Mouse (Mus musculus) adrenal gland, postnatal 14 days (tissue): ENCODE measurements at regions not wholly inside any gene's neighbourhood (a gene's known extent, or its start where the extent isn't known, plus 50 kb on each side); places are given as distances from the start of the nearest gene placed in this dataset.

Experiments used
- DNase-seq: peaks from one replicate; pipeline ENCODE4 v3.0.0; 2021; ENCODE audit warnings: mixed read lengths

DNA sequence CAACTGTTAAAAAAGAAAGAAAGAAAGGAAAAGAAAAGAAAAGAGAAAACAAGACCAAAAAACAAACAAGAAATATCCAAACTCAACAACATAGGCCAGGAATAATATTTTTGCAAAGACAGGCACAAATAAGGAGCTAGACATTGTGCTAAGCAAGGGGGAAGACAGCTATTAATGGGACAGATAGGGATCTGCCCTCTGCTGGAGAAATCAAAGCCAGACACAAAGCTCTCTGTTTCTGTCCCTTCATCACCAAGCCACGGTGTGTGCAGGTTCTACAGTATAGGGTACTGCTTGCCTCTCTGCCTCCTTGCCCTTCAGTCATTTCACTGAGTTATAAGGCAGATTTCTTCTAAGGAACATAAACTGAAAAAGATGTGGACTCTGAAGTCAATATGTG is 57.8 kb upstream of the Chchd3 start:
- DNase-seq = no peak

DNA sequence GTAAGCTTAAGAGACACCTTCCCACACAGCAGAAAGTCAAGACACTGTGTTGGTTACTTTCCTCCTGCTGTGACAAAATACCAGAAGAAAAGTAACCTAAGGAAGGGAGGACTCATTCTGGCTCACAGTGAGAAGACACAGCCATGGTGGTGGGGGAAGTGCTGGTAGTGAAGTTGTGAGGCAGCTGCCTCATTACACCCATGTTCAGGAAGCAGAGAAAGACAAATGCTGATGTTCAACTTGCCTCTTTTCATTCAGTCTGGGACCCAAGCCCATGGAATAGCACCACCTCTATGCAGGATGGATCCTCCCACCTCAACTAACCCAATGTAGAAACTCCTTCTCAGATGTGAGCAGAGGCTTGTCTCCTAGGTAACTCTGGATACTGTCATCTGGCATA is 60.5 kb upstream of the Chchd3 start:
- no peak for DNase-seq

DNA sequence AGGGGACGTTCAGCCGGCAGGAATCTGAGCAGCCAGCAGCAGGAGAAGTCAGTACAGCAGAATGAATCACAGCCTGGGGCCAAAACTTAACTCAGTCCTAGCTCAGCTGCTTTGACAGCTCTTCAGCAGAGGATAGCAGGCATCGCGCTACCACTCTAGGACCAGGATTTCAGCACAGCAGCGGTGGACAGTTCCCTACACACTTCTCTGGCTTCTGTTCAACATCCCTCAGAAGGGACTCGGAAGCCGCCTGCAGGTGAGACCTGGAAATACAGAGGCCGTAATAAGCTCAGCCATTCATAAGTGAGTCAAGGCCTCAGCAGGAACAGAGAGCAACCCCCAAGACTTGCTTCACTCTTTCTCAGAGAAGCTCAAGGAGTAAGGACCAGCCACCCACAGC is 66.5 kb upstream of the Chchd3 start:
- DNase-seq = peak; percentile 87

DNA sequence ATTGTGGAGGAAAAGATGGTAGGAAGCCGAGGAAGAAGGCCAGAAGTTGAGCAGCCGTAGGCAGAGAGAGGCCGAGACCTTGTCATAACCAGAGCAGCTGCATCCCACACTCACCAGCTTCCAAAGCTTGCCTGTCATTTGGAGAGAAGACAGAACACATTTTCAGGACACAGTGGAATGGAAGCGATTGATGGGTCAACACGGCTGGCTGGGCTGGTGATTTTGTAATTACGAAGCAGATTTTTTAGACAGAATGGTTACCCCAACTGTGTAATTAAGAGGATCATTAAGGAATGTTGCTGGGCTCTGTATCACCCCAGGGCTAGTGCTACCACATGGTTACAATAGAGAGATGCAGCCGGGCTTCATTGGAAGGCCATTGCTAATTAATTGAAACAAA is 76.8 kb upstream of the Chchd3 start:
- no peak for DNase-seq

DNA sequence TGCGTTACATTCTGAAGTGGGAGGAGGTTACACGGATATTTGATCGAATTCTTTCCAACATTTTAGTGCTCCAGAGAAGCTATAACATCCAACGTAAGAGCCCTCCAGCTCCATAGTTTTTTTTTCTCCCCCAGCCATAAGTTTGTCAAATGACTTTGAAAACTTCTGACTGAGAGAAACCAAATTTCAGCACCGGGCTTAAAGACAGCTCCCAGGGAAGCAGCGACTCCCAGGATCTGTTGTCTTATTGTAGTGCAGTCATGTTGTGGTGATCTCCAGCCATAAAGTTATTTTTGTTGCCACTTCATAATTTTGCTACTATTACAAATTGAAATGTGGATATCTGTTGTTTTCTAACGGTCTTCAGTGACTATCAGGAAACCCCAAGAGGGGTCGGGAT is 77.8 kb upstream of the Chchd3 start:
- DNase-seq = peak; percentile 53

DNA sequence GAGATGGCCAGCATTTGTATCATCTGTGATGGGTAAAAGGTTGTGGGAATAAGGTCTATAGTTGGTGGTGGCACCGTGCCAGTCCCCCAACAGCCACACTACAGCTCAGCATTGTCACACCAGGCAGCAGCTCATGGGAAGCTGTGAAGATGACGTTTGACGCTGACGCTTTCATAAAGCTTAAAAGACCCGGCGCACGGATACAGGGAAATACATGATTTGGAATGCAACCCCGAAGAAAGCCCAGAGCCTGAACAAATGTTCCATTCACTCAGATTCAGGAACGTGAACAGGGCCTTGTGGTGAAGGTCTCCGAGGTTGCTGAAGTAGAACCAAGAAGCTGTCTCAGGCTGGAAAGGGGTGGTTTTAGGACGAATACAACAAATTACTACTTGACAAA is 82.4 kb upstream of the Exoc4 start:
- no peak for DNase-seq

DNA sequence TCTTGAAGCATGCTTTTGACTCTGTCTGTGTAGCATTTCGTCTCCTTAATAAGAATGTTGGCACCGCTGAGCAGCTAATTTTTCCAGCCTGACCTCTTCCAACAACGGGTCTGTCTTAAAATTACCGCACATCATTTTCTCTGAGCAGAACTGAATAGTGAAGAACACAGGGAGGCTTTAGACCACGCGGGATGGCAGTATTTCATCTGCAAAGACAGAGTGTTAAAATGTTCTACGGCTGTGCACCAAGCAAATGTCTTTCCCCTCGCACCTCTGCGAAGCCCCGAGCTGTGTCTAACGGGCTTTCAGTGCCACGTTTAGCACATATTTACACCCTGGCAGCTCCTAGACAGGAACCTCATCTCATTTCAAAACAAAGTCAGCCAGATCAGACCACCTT is 75.3 kb upstream of the Exoc4 start:
- no peak for DNase-seq

DNA sequence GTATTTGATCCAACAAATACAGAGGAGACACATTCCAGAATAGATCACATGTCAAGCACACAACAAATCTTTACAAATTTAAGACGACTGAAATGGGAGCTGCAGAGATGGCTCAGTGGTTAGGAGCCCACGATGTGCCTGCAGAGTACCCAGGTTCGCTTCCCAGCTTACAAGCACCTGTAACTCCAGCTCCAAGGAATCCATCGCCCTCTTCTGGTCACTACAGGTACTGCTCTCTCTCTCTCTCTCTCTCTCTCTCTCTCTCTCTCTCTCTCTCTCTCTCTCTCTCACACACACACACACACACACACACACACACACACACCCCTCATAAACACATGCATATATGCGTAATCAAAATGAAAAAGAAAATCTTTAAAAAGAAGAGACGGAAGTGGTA is 74.3 kb upstream of the Exoc4 start:
- DNase-seq = no peak

DNA sequence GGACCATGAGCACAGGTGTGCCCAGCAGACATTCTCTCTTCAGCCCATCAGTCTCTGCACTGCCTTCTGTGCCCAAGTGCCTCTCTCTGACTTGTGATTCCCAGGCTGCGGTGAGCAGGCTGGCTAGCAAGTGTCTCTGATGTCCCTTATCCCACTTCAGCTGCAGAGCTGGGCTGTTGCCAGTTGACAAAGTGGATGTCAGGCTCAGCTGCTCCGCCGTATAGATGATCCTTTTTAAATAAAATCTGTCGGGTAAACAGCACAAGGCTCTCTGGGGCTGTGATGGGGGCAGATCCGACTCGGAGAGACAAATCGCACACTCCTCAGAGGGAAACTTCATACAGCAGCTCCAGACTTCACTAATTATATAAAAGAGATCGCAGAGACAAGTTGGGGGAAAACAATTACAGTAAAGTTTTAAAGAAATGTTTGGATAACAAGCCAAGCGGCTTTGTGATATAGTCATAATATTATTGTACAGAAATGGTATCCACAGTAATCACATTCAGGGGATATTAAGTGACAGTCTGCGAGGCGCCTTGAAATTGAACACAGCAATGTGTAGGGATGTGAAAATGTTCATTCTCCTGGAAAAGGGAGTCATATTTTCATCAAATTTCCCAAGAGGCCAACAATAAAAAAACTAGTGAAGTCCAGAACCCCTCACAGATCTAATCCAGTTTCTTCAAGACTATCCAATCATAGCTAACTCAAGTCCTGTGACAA is 59.2 kb upstream of the Exoc4 start:
- no peak for DNase-seq

DNA sequence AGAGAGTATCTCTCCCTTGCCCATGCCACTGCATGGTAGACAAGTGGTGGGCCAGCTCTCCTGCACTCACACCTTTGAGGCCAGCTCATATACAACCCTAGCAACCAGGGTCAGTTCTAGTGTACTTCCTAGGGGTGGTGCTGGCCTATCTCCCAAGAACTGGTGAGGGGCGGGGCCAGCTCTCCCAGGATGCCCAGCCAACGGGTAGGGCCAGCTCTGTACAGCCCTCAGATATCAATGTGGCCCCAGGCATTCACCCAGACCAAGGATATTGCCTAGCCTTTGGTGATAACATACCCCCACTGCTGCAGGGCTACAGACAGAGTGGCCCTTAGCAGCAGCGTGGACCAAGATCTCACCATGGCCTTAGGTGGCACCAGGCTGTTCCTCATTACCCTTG is 55.1 kb upstream of the Exoc4 start:
- no peak for DNase-seq
